Mouse (Mus musculus) bone marrow macrophage, adult 2 months (primary cell): Measurements from ENCODE around the gene Homer2.

Source experiments
- CTCF ChIP-seq: IDR thresholded peaks from 2 replicates; pipeline ENCODE4 v1.5.1; 2012; ENCODE audit warnings: low read depth, mild to moderate bottlenecking, low read length, moderate library complexity
- POLR2A ChIP-seq: IDR thresholded peaks from 2 replicates; pipeline ENCODE4 v1.6.1; 2012; ENCODE audit warnings: mild to moderate bottlenecking, low read depth, low read length, borderline replicate concordance

DNA sequence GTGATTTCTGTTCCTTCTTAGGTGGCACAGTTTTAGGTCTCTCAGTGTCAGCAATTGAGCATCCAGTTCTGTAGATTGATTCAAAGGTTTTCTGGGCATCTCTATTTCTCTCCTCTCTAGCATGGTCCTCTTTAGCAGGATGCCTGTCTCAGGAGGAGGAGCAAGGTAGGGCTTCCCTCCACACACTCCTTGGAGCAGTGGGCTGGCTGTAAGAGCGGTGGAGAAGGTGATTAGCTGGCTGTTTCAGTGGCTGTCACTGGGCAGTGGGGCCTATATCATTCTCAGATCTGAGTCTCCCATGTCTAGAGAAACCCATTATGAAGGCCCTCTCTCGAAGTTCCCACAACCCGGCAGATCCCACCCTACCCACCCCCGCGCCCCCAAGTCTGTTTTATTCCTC lies 139.9 kb downstream of the Homer2 start:
- no peak for TF ChIP-seq CTCF
- no peak for TF ChIP-seq POLR2A
